Mouse (Mus musculus) CD4-positive, CD25-positive, alpha-beta regulatory T cell, adult 9 weeks (primary cell): ENCODE measurements around the gene Eps8l3. TPM values are rescaled to one million over a fixed set of nuclear protein-coding genes. Genes with fewer than 3 reads are reported as not detected.

Source experiments
- polyA plus RNA-seq: library from polyadenylated mRNA; unstranded; fragments of 100-300 nt; shearing (Covaris generic); gene quantifications from one replicate; pipeline ENCODE4 v1.2.1, GENCODE M21; 2017

Eps8l3 gene
- polyA plus RNA-seq, result not detected

DNA sequence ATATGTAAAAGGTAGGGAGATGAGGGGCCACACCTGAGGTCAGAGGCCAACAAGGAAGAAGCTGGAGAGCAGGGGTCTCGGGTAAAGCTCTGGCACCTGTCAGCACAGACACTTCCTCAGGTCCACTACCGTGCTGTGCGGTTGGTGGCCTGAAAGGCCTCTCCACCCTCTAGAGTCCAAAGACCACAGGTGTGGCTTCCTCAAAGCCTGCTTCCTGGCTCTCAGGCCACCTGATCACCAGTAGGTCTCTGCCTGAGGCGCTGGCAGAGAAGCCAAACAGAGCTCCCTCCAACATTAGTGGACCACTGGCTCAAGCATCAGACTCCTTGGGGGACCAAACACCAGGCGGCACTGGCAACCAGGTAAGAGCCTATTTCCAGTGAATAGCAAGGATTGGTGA, at the start of gene Eps8l3:
Gene Eps8l3 (plus strand): TSS at position 225 of the 400 bp plus-strand sequence.

DNA sequence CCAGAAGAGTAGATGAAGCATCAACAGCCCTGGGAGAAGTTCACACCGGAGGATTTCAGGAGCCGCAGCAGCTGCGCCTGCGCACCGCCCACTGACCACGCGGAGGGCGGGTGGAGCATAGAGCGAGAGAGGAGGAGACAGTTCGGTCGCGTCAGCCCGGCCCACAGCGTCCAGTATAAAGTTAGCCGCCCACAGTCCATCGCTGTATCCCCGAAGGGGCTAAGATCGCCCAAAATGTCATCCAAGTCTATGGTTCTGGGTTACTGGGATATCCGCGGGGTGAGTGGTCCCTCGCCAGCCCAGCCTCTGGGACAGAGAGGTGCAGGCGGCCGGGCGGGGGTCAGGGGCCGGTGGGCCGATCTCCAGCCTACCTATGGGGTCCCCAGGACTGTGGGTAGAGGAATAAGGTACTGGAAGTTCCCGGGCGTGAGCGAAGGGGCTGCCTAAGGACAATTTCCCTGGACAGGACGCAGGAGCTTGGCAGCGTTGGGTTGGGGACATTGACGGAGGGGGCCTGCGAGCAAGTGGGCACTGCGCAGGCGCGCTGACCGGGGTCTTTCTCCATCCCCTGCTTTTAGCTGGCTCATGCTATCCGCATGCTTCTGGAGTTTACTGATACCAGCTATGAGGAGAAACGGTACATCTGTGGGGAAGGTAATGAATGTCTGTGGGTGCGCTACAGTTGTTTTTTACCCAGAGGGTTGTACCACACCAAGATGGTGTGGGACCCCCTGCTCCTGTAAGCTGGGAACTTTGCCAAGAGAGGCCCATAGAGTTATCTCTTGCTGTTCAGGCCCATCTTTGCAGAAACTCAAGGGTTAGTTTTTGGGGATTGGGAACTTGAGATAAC, 18.9 kb downstream of the Eps8l3 start, which contains the start of gene Gstm5:
Gene Gstm5 (plus strand): TSS at position 102 of the 850 bp plus-strand sequence.

DNA sequence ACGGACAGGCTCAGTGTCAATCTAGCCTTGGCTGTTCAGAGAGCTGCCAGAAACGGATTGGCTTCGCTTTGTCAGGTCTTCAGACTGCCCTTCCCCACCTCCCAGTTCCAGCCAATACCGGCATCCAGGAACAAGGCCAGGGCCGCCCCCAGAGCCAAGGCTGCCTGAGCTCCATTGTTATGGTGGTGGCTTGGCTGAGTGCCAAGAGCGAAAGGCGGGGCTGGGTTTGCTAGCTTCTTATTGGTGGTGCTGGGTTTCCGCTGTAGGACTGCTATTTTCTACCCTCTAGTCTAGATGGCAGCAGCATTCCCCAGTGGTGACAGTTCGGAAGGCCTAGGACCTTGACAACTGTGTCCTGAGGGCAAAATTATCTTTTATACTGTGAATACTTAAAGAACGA, 54.6 kb downstream of the Eps8l3 start, which contains the start of gene Gstm7:
Gene Gstm7 (minus strand): TSS at position 148 of the 400 bp plus-strand sequence.

Other genes with a start within 250 kb of the Eps8l3 start
- not detected for gene Gm10961, start 245.9 kb upstream of the Eps8l3 start, polyA plus RNA-seq
- 31.7 TPM for gene Strip1, start 245.5 kb upstream of the Eps8l3 start, polyA plus RNA-seq
- gene Ahcyl1, start 180.7 kb upstream of the Eps8l3 start, polyA plus RNA-seq, result 10.0 TPM
- gene Csf1, start 116.8 kb upstream of the Eps8l3 start, polyA plus RNA-seq, result 13.3 TPM
- not detected for gene Gstm5, start 18.6 kb downstream of the Eps8l3 start, polyA plus RNA-seq
- gene Gstm7, start 54.6 kb downstream of the Eps8l3 start, polyA plus RNA-seq, result 2.1 TPM
- not detected for gene Gstm6, start 66.5 kb downstream of the Eps8l3 start, polyA plus RNA-seq
- not detected for gene Gstm3, start 92.1 kb downstream of the Eps8l3 start, polyA plus RNA-seq
- gene Gstm2, start 109.2 kb downstream of the Eps8l3 start, polyA plus RNA-seq, result not detected
- 4.6 TPM for gene Gstm1, start 140.7 kb downstream of the Eps8l3 start, polyA plus RNA-seq
- gene Gstm4, start 167.7 kb downstream of the Eps8l3 start, polyA plus RNA-seq, result 11.1 TPM
- 50.0 TPM for gene Ampd2, start 209.4 kb downstream of the Eps8l3 start, polyA plus RNA-seq
- not detected for gene Gnat2, start 215.6 kb downstream of the Eps8l3 start, polyA plus RNA-seq